In the genomic region with DNA sequence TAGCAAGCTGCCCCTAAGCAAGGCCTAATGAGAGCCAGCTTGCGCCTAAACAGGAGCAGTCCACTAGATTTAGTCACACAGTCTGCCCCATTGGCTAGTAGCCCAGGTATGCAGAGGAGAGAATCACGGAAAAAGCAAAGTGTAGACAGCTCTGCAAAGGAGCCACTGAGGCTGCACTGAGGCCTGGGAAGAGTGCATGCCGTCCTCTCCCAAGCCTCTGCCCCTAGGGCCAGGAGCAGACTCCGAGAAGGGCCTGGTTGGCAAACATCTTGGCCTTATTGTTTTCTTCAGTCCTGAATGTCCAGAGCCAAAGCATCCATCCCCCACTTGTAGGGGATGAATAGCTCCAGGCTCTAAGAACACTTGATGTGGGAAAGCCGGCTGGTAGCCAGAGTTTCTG, we compare ENCODE assay signal across 16 mouse cellular contexts. TPM values are rescaled to one million over a fixed set of nuclear protein-coding genes. Genes with fewer than 3 reads are reported as not detected.
DNase-seq lines count a peak whose midpoint lies in the region; ATAC-seq and TF ChIP-seq lines count a peak whose summit lies in the region.
"Had no signal": no experiment of that assay in that cellular context is flagged by ENCODE, and none has a peak within 500 bp of the region (broad histone marks: within the 10 kb centered on the region; RNA-seq: fewer than 3 reads in every experiment).

No protein-coding gene starts in this region.

- no peaks in the 10 kb centered on the region for H3K27me3 ChIP-seq in hindbrain, embryonic 15.5 days
- H3K27me3 ChIP-seq in hindbrain, embryonic 14.5 days (ENCODE audit: control insufficient read depth, insufficient read depth, low read length) = no peaks in the 10 kb centered on the region
- no peaks in the 10 kb centered on the region for H3K27me3 ChIP-seq in forebrain, embryonic 15.5 days
- H3K27me3 ChIP-seq: embryonic facial prominence, embryonic 15.5 days; kidney, embryonic 15.5 days had no signal

- no peak overlapping the region for H3K4me3 ChIP-seq in hindbrain, embryonic 15.5 days
- H3K4me3 ChIP-seq in hindbrain, embryonic 14.5 days (replicated peaks; ENCODE audit: low read length) = no peak overlapping the region
- no peak overlapping the region for H3K4me3 ChIP-seq in embryonic fibroblast, embryonic 13.5 days (ENCODE audit: insufficient read depth, low read length)
- H3K4me3 ChIP-seq in forebrain, embryonic 15.5 days = no peak overlapping the region
- H3K4me3 ChIP-seq: embryonic facial prominence, embryonic 15.5 days; kidney, embryonic 15.5 days; limb, embryonic 10.5 days had no signal

- H3K4me2 ChIP-seq in hindbrain, embryonic 15.5 days = no peak overlapping the region
- H3K4me2 ChIP-seq in hindbrain, embryonic 14.5 days (replicated peaks) = no peak overlapping the region
- H3K4me2 ChIP-seq in forebrain, embryonic 15.5 days (replicated peaks) = no peak overlapping the region
- H3K4me2 ChIP-seq: embryonic facial prominence, embryonic 15.5 days; kidney, embryonic 15.5 days; midbrain, embryonic 11.5 days had no signal

- H3K4me1 ChIP-seq in hindbrain, embryonic 15.5 days (replicated peaks) = peaks cover 44% of the 10 kb centered on the region
- peaks cover 17% of the 10 kb centered on the region for H3K4me1 ChIP-seq in hindbrain, embryonic 14.5 days (replicated peaks; ENCODE audit: control insufficient read depth, insufficient read depth, low read length)
- peaks cover 22% of the 10 kb centered on the region for H3K4me1 ChIP-seq in embryonic fibroblast, embryonic 13.5 days (ENCODE audit: control insufficient read depth, insufficient read depth, low read length)
- peaks cover 35% of the 10 kb centered on the region for H3K4me1 ChIP-seq in forebrain, embryonic 15.5 days

- peaks cover 3% of the 10 kb centered on the region; the same call in 1 of the 2 replicates for H3K36me3 ChIP-seq in hindbrain, embryonic 15.5 days
- H3K36me3 ChIP-seq in hindbrain, embryonic 14.5 days (replicated peaks; ENCODE audit: control insufficient read depth, insufficient read depth) = 0 out of 2 replicates have a peak, but pooled peaks cover 4% of the 10 kb centered on the region
- H3K36me3 ChIP-seq in forebrain, embryonic 15.5 days = peaks cover 11% of the 10 kb centered on the region; the same call in 1 of the 2 replicates

- WGBS in hindbrain, embryonic 15.5 days = 80% methylated on average over 5 of the region's 5 CpGs
- WGBS in hindbrain, embryonic 14.5 days = 86% methylated on average over 5 of the region's 5 CpGs
- 72% methylated on average over 5 of the region's 5 CpGs for WGBS in forebrain, embryonic 15.5 days

- H3K9me3 ChIP-seq in hindbrain, embryonic 15.5 days = no peaks in the 10 kb centered on the region
- H3K9me3 ChIP-seq in hindbrain, embryonic 14.5 days (ENCODE audit: control insufficient read depth, low read length) = no peaks in the 10 kb centered on the region
- no peaks in the 10 kb centered on the region for H3K9me3 ChIP-seq in forebrain, embryonic 15.5 days
- H3K9me3 ChIP-seq: embryonic facial prominence, embryonic 15.5 days; kidney, embryonic 15.5 days; limb, embryonic 10.5 days had no signal

- no peak for TF ChIP-seq CTCF in embryonic fibroblast, embryonic 13.5 days (IDR thresholded peaks at IDR 0.05; ENCODE audit: borderline replicate concordance, insufficient read depth, low read length)

- DNase-seq in hindbrain, embryonic 14.5 days (ENCODE audit: low spot score) = no peak
- peak; percentile 74 to 85 for DNase-seq in right cerebral cortex, postnatal 10 days (ENCODE audit: low spot score in 2 of 2)
- DNase-seq in right cerebral cortex, postnatal 25 days = no peak
- DNase-seq in lung, postnatal 36 days = peak; percentile 28
- DNase-seq in heart, adult 18-20 months = no peak
- DNase-seq: gastrocnemius, postnatal 10 days; heart, postnatal 10 days had no signal

- ATAC-seq in hindbrain, embryonic 15.5 days (ENCODE audit: low FRiP score, low read depth) = no peak
- ATAC-seq in hindbrain, embryonic 14.5 days (ENCODE audit: low FRiP score) = no peak
- ATAC-seq in forebrain, embryonic 15.5 days (replicated peaks) = no peak

- H3K9ac ChIP-seq in hindbrain, embryonic 15.5 days = no peak overlapping the region
- H3K9ac ChIP-seq in hindbrain, embryonic 14.5 days = no peak overlapping the region
- no peak overlapping the region for H3K9ac ChIP-seq in forebrain, embryonic 15.5 days (replicated peaks)
- H3K9ac ChIP-seq: embryonic facial prominence, embryonic 15.5 days; kidney, embryonic 15.5 days had no signal

- peak overlapping the region; percentile 56 for H3K27ac ChIP-seq in hindbrain, embryonic 15.5 days (replicated peaks)
- no peak overlapping the region for H3K27ac ChIP-seq in hindbrain, embryonic 14.5 days
- peak overlapping the region; percentile 84 for H3K27ac ChIP-seq in embryonic fibroblast, embryonic 13.5 days (ENCODE audit: insufficient read depth, low read length)
- H3K27ac ChIP-seq in forebrain, embryonic 15.5 days (replicated peaks) = no peak overlapping the region
- H3K27ac ChIP-seq: embryonic facial prominence, embryonic 15.5 days; kidney, embryonic 15.5 days; limb, embryonic 10.5 days; stomach, postnatal 0 days had no signal

- TF ChIP-seq POLR2A in embryonic fibroblast, embryonic 13.5 days (IDR thresholded peaks at IDR 0.05; ENCODE audit: low read depth, low read length) = no peak

RNA-seq across cellular contexts. Expression of a gene that starts 5.0 kb away (rescaled TPM):
- 75.9 and 77.3 TPM in 2 replicates for polyA plus RNA-seq in hindbrain, embryonic 15.5 days (2015; fragmentation: Nextera tagmentation; extraction: Ambion mirVana)
- 77.8 and 79.9 TPM in 2 replicates for polyA plus RNA-seq in hindbrain, embryonic 14.5 days (2014; fragmentation: Nextera tagmentation; extraction: Ambion mirVana)
- polyA plus RNA-seq in embryonic fibroblast, embryonic 13.5 days (2011; ENCODE audit: insufficient read length, low read depth, missing spikeins) = 80.8 and 83.2 TPM in 2 replicates
- total RNA-seq in heart, adult 18-20 months (2021) = 1 to 10 TPM; 7.5 to 7.8 TPM
- polyA plus RNA-seq in forebrain, embryonic 15.5 days (2015; fragmentation: Nextera tagmentation; extraction: Ambion mirVana) = 89.8 and 92.4 TPM in 2 replicates

RNA-seq across cellular contexts. Expression of a gene that starts 30.3 kb away (rescaled TPM):
- polyA plus RNA-seq in hindbrain, embryonic 15.5 days (2015; fragmentation: Nextera tagmentation; extraction: Ambion mirVana) = 0.31 and 0.34 TPM in 2 replicates
- polyA plus RNA-seq in hindbrain, embryonic 14.5 days (2014; fragmentation: Nextera tagmentation; extraction: Ambion mirVana) = 0.16 TPM in 1 of 2 replicates, not detected in the other
- polyA plus RNA-seq in embryonic fibroblast, embryonic 13.5 days (2011; ENCODE audit: insufficient read length, low read depth, missing spikeins) = 0.42 TPM in 1 of 2 replicates, not detected in the other
- not detected for total RNA-seq in heart, adult 18-20 months (2021)
- polyA plus RNA-seq in forebrain, embryonic 15.5 days (2015; fragmentation: Nextera tagmentation; extraction: Ambion mirVana) = 0.23 and 0.24 TPM in 2 replicates
- total RNA-seq: gastrocnemius, postnatal 10 days; heart, postnatal 10 days had no signal
- polyA plus RNA-seq: limb, embryonic 10.5 days; liver, embryonic 16.5 days; midbrain, embryonic 11.5 days had no signal

Comparison
In these comparisons a context has a peak if more than half of its experiments do, and no peak if none do; other contexts are left out.
1. H3K27ac ChIP-seq: peak in hindbrain, embryonic 15.5 days (single experiment) and embryonic fibroblast, embryonic 13.5 days (single experiment); none in hindbrain, embryonic 14.5 days (single experiment) and forebrain, embryonic 15.5 days (single experiment).
2. DNase-seq: peak in right cerebral cortex, postnatal 10 days (2 of 2) and lung, postnatal 36 days (single experiment); none in hindbrain, embryonic 14.5 days (single experiment), right cerebral cortex, postnatal 25 days (single experiment) and heart, adult 18-20 months (0 of 2).